21 mouse cellular contexts compared by ENCODE assay signal in the genomic region with DNA sequence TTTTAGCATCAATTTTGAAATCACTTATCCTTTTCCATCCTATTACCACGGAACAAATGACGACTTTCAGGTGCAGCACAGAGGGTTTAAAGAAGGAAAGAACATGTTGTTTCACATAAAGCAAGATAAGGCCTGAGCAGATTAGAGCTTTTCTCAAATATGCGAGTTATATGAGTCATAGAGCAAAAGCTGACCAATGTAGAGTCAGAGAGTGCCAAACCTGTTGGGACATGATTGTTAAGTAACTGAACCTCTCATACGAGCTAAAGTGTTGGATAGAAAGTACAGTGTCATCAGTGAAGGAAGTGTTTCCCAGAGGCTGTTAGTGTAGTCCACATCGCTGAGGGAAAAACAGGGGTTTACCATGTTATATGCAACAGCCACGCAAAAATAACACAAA.
"Had no signal": no experiment of that assay in that cellular context is flagged by ENCODE, and none has a peak within 500 bp of the region (broad histone marks: within the 10 kb centered on the region; RNA-seq: fewer than 3 reads in every experiment).

No protein-coding gene starts in this region.

- H3K9me3 ChIP-seq: limb, embryonic 12.5 days; limb, embryonic 15.5 days; midbrain, embryonic 12.5 days; midbrain, embryonic 15.5 days; neural tube, embryonic 12.5 days had no signal

- H3K27ac ChIP-seq: left cerebral cortex, adult 2 months; limb, embryonic 12.5 days; limb, embryonic 15.5 days; liver, embryonic 14.5 days; macrophage; midbrain, embryonic 12.5 days; midbrain, embryonic 15.5 days; neural tube, embryonic 12.5 days had no signal

- H3K4me3 ChIP-seq: left cerebral cortex, adult 2 months; limb, embryonic 12.5 days; limb, embryonic 15.5 days; midbrain, embryonic 12.5 days; midbrain, embryonic 15.5 days; neural tube, embryonic 12.5 days had no signal

- ATAC-seq: midbrain, embryonic 15.5 days had no signal

- H3K4me1 ChIP-seq: limb, embryonic 12.5 days; limb, embryonic 15.5 days; midbrain, embryonic 12.5 days; midbrain, embryonic 15.5 days; neural tube, embryonic 12.5 days had no signal

- H3K4me2 ChIP-seq: limb, embryonic 12.5 days; limb, embryonic 15.5 days; liver, embryonic 11.5 days; lung, embryonic 14.5 days; midbrain, embryonic 12.5 days; midbrain, embryonic 15.5 days; neural tube, embryonic 12.5 days had no signal

- H3K9ac ChIP-seq: limb, embryonic 12.5 days; limb, embryonic 15.5 days; liver, embryonic 14.5 days; liver, postnatal 0 days; lung, embryonic 14.5 days; midbrain, embryonic 12.5 days; midbrain, embryonic 15.5 days; neural tube, embryonic 12.5 days had no signal

- H3K36me3 ChIP-seq: limb, embryonic 12.5 days; limb, embryonic 15.5 days; midbrain, embryonic 12.5 days; midbrain, embryonic 15.5 days; neural tube, embryonic 12.5 days had no signal

- DNase-seq: kidney, adult 2 months; kidney, postnatal 10 days; kidney, postnatal 36 days; layer of hippocampus, postnatal 36 days; liver, postnatal 0 days; lung, embryonic 14.5 days; lung, postnatal 10 days; retina, postnatal 1 day; right cerebral cortex, postnatal 25 days; thymus, adult 2 months; thymus, postnatal 14 days; thymus, postnatal 4 days had no signal

- H3K27me3 ChIP-seq: limb, embryonic 12.5 days; limb, embryonic 15.5 days; midbrain, embryonic 12.5 days; midbrain, embryonic 15.5 days; neural tube, embryonic 12.5 days had no signal
